In genomic region chr7:19265928-19266822, GRCm38 (mm10) we compare ENCODE assay signal across 1 mouse cellular context.
A peak's percentile ranks its signal among the peaks of the same experiment; 100 is the strongest.
TF ChIP-seq lines count a peak whose summit lies in the region.

No protein-coding gene starts in this region.

TF ChIP-seq in CH12.LX, 34 proteins besides CTCF, POLR2A, EP300 and RAD21:
- TF ChIP-seq KAT2A (IDR thresholded peaks at IDR 0.05; ENCODE audit: insufficient replicate concordance, low read length), result no peak
- peak; percentile 71 for TF ChIP-seq MXI1 (IDR thresholded peaks at IDR 0.05; ENCODE audit: low read depth, low read length)
- no peak; the same call in 1 of the 2 replicates for TF ChIP-seq SIN3A (IDR thresholded peaks at IDR 0.05; ENCODE audit: low read length)
- no peak for TF ChIP-seq GABPA (IDR thresholded peaks at IDR 0.05; ENCODE audit: insufficient replicate concordance, low read depth, low read length)
- no peak for TF ChIP-seq USF1 (IDR thresholded peaks at IDR 0.05; ENCODE audit: low read depth, low read length)
- TF ChIP-seq TBP (conservative IDR thresholded peaks at IDR 0.05; ENCODE audit: low read depth, low read length), result no peak
- TF ChIP-seq MEF2A (IDR thresholded peaks at IDR 0.05; ENCODE audit: borderline replicate concordance, low read depth, low read length), result no peak; the same call in 1 of the 2 replicates
- TF ChIP-seq USF2 (conservative IDR thresholded peaks at IDR 0.05; ENCODE audit: low read depth, low read length), result no peak
- no peak for TF ChIP-seq UBTF (IDR thresholded peaks at IDR 0.05; ENCODE audit: low read depth, low read length)
- TF ChIP-seq MAFK (IDR thresholded peaks at IDR 0.05; ENCODE audit: insufficient replicate concordance, low read length), result no peak
- peak; percentile 63 for TF ChIP-seq ETS1 (conservative IDR thresholded peaks at IDR 0.05; ENCODE audit: low read depth, low read length)
- peak; percentile 38 for TF ChIP-seq BHLHE40 (IDR thresholded peaks at IDR 0.05; ENCODE audit: low read depth, low read length)
- no peak for TF ChIP-seq JUND (conservative IDR thresholded peaks at IDR 0.05; ENCODE audit: low read depth, low read length)
- TF ChIP-seq ELF1 (IDR thresholded peaks at IDR 0.05; ENCODE audit: low read depth, low read length), result 0 out of 2 replicates have a peak, but pooled peaks have one; percentile 51
- no peak for TF ChIP-seq ZNF384 (IDR thresholded peaks at IDR 0.05; ENCODE audit: low read depth, low read length)
- TF ChIP-seq E2F4 (IDR thresholded peaks at IDR 0.05; ENCODE audit: insufficient replicate concordance, low read depth, low read length), result no peak
- no peak for TF ChIP-seq ZMIZ1 (IDR thresholded peaks at IDR 0.05; ENCODE audit: low read depth, low read length)
- TF ChIP-seq NRF1 (IDR thresholded peaks at IDR 0.05; ENCODE audit: low read depth, low read length), result no peak
- peak; percentile 42; the same call in 1 of the 2 replicates for TF ChIP-seq TCF12 (IDR thresholded peaks at IDR 0.05; ENCODE audit: low read depth, low read length)
- TF ChIP-seq MYC (IDR thresholded peaks at IDR 0.05; ENCODE audit: low read depth, low read length), result 0 out of 2 replicates have a peak, but pooled peaks have one; percentile 25
- no peak for TF ChIP-seq SMC3 (IDR thresholded peaks at IDR 0.05; ENCODE audit: low read depth, low read length)
- no peak for TF ChIP-seq POLR2AphosphoS2 (IDR thresholded peaks at IDR 0.05; ENCODE audit: low read depth, low read length)
- TF ChIP-seq PAX5 (IDR thresholded peaks at IDR 0.05; ENCODE audit: low read length), result no peak
- peak; percentile 43; the same call in 1 of the 2 replicates for TF ChIP-seq MAX (IDR thresholded peaks at IDR 0.05; ENCODE audit: low read length)
- TF ChIP-seq MAZ (IDR thresholded peaks at IDR 0.05; ENCODE audit: low read depth, low read length), result peak; percentile 64; the same call in 1 of the 2 replicates
- no peak for TF ChIP-seq JUN (IDR thresholded peaks at IDR 0.05; ENCODE audit: insufficient read depth, low read depth, low read length)
- no peak for TF ChIP-seq ZKSCAN1 (IDR thresholded peaks at IDR 0.05; ENCODE audit: borderline replicate concordance, low read depth, low read length)
- peak; percentile 79 for TF ChIP-seq CHD2 (IDR thresholded peaks at IDR 0.05; ENCODE audit: low read length)
- TF ChIP-seq RCOR1 (conservative IDR thresholded peaks at IDR 0.05; ENCODE audit: low read depth, low read length), result no peak
- TF ChIP-seq NELFE (IDR thresholded peaks at IDR 0.05; ENCODE audit: low read depth, low read length), result 0 out of 2 replicates have a peak, but pooled peaks have one; percentile 23
- TF ChIP-seq HCFC1 (IDR thresholded peaks at IDR 0.05; ENCODE audit: low read depth, low read length), result no peak; the same call in 1 of the 2 replicates
- 0 out of 2 replicates have a peak, but pooled peaks have one; percentile 34 for TF ChIP-seq CHD1 (IDR thresholded peaks at IDR 0.05; ENCODE audit: low read depth, low read length)
- no peak for TF ChIP-seq ZC3H11A (IDR thresholded peaks at IDR 0.05; ENCODE audit: low read depth, low read length)
- no peak; the same call in 1 of the 2 replicates for TF ChIP-seq IRF4 (IDR thresholded peaks at IDR 0.05; ENCODE audit: low read depth, low read length)
TF ChIP-seq in CH12.LX: peak in this region for 11.
